Mouse (Mus musculus) limb, embryonic 10.5 days (tissue): ENCODE measurements around the gene Fbxo46. TPM values are rescaled to one million over a fixed set of nuclear protein-coding genes. Genes with fewer than 3 reads are reported as not detected.
"Not testable (repeated sequence)": the region's sequence is repeated elsewhere in the genome, so short reads cannot be mapped to it uniquely, and the experiment has no call there.

Experiments
- DNase-seq: peaks from one replicate; pipeline ENCODE4 v3.0.0-alpha.2; 2017; ENCODE audit warnings: low spot score
- H3K27ac ChIP-seq: fragments of 300-500 bp; sonication (generic); 2 replicates; pipeline ENCODE4 v1.5.1; 2016; ENCODE audit warnings: mild to moderate bottlenecking
- H3K27me3 ChIP-seq: fragments of 300-500 bp; sonication (generic); 2 replicates; pipeline ENCODE4 v1.6.1; 2016; ENCODE audit warnings: low read depth, mild to moderate bottlenecking; ENCODE audit not compliant: poor library complexity, severe bottlenecking
- H3K36me3 ChIP-seq: fragments of 300-500 bp; sonication (generic); 2 replicates; pipeline ENCODE4 v1.6.1; 2016; ENCODE audit warnings: mild to moderate bottlenecking, moderate library complexity
- H3K4me1 ChIP-seq: fragments of 300-500 bp; sonication (generic); 2 replicates; pipeline ENCODE4 v1.6.1; 2016
- H3K4me3 ChIP-seq: fragments of 300-500 bp; sonication (generic); 2 replicates; pipeline ENCODE4 v1.5.1; 2016; ENCODE audit warnings: mild to moderate bottlenecking, moderate library complexity
- H3K9me3 ChIP-seq: fragments of 300-500 bp; sonication (generic); replicated peaks from 2 replicates; pipeline ENCODE4 v1.6.1; 2016; ENCODE audit warnings: mild to moderate bottlenecking
- WGBS: fragments of 180-500 bp; shearing (Covaris S2); methylation state at CpG from one replicate; pipeline ENCODE4 v1.1.7; 2016; 5-methylcytosine and 5-hydroxymethylcytosine counted together
- polyA plus RNA-seq: library from polyadenylated mRNA; unstranded; fragments of >200 nt; fragmentation: Nextera tagmentation; extraction: Ambion mirVana; gene quantifications from 2 replicates; pipeline ENCODE4 v1.2.1, GENCODE M21; 2016

Fbxo46 gene
- polyA plus RNA-seq: 15.2 and 19.6 TPM in 2 replicates

GRCm38 (mm10) chr7:19119631-19120429 is at the start of gene Fbxo46:
Gene Fbxo46, plus strand, starts transcription at chr7:19119859.
- H3K4me3 ChIP-seq: peak within 1 kb of the TSS; percentile 79
- DNase-seq: peak; percentile 87
- peaks cover 16% of the 10 kb centered on the region for H3K4me1 ChIP-seq
- peaks cover 9% of the 10 kb centered on the region; the same call in 1 of the 2 replicates for H3K9me3 ChIP-seq
- peak within 1 kb of the TSS; percentile 86 for H3K27ac ChIP-seq
- H3K36me3 ChIP-seq: peaks cover 15% of the 10 kb centered on the region
- 3% methylated on average over 34 of the region's 34 CpGs for WGBS
- H3K27me3 ChIP-seq: peaks cover 6% of the 10 kb centered on the region; the same call in 1 of the 2 replicates

- not testable (repeated sequence) for H3K27ac ChIP-seq, H3K9me3 ChIP-seq, H3K36me3 ChIP-seq, H3K4me1 ChIP-seq, DNase-seq, H3K4me3 ChIP-seq
- WGBS: 57% methylated on average over 3 of the region's 3 CpGs
- peaks cover 22% of the 10 kb centered on the region for H3K27me3 ChIP-seq
These were observed 48.6 kb upstream of the Fbxo46 start for GRCm38 (mm10) chr7:19071024-19071423.

- peak; percentile 51 for DNase-seq
- 87% methylated on average over 9 of the region's 9 CpGs for WGBS
- Histone ChIP-seq H3K4me1 (peaks cover 23% of the 10 kb centered on the region), H3K9me3 (no peaks in the 10 kb centered on the region), H3K36me3 (peaks cover 10% of the 10 kb centered on the region), H3K27me3 (no peaks in the 10 kb centered on the region), H3K4me3 (no peak overlapping the region), H3K27ac (no peak overlapping the region)
These were observed 46.2 kb upstream of the Fbxo46 start for GRCm38 (mm10) chr7:19073504-19073903.

- H3K27ac ChIP-seq: no peak overlapping the region
- H3K27me3 ChIP-seq: no peaks in the 10 kb centered on the region
- DNase-seq: no peak
- H3K9me3 ChIP-seq: no peaks in the 10 kb centered on the region
- peaks cover 20% of the 10 kb centered on the region for H3K36me3 ChIP-seq
- no peak overlapping the region for H3K4me3 ChIP-seq
- peaks cover 23% of the 10 kb centered on the region for H3K4me1 ChIP-seq
- WGBS: 94% methylated on average over 6 of the region's 6 CpGs
These were observed 45.2 kb upstream of the Fbxo46 start for GRCm38 (mm10) chr7:19074494-19074893.

GRCm38 (mm10) chr7:19075231-19075630 is 44.4 kb upstream of the Fbxo46 start:
- 63% methylated on average over 5 of the region's 5 CpGs for WGBS
- H3K4me1 ChIP-seq: peaks cover 23% of the 10 kb centered on the region
- no peaks in the 10 kb centered on the region for H3K9me3 ChIP-seq
- H3K27me3 ChIP-seq: no peaks in the 10 kb centered on the region
- peaks cover 27% of the 10 kb centered on the region for H3K36me3 ChIP-seq
- peak overlapping the region; percentile 100 for H3K4me3 ChIP-seq
- H3K27ac ChIP-seq: 0 out of 2 replicates have a peak overlapping the region, but pooled peaks have one; percentile 30
- DNase-seq: no peak

GRCm38 (mm10) chr7:19075723-19076585 is 43.7 kb upstream of the Fbxo46 start, which contains the start of gene Dmwd:
Gene Dmwd, plus strand, starts transcription at chr7:19076227.
- Histone ChIP-seq H3K27me3 (no peaks in the 10 kb centered on the region), H3K4me1 (peaks cover 23% of the 10 kb centered on the region), H3K9me3 (no peaks in the 10 kb centered on the region), H3K36me3 (peaks cover 35% of the 10 kb centered on the region), H3K27ac (peak within 1 kb of the TSS; percentile 93), H3K4me3 (peak within 1 kb of the TSS; percentile 100)
- WGBS: 2% methylated on average over 90 of the region's 91 CpGs
- peak; percentile 99 for DNase-seq

- no peaks in the 10 kb centered on the region for H3K27me3 ChIP-seq
- under 1% methylated on average over 22 of the region's 22 CpGs for WGBS
These were observed 43.1 kb upstream of the Fbxo46 start for GRCm38 (mm10) chr7:19076586-19076991.

GRCm38 (mm10) chr7:19077761-19078160 is 41.9 kb upstream of the Fbxo46 start:
- Histone ChIP-seq H3K4me3 (peak overlapping the region; percentile 100), H3K27me3 (no peaks in the 10 kb centered on the region), H3K36me3 (peaks cover 53% of the 10 kb centered on the region), H3K9me3 (no peaks in the 10 kb centered on the region), H3K27ac (no peak overlapping the region), H3K4me1 (peaks cover 32% of the 10 kb centered on the region)
- DNase-seq: no peak
- WGBS: 76% methylated on average over 14 of the region's 14 CpGs

More at GRCm38 (mm10) chr7:19076586-19076991, 43.1 kb upstream of the Fbxo46 start:
- no peak for DNase-seq
- Histone ChIP-seq H3K9me3 (no peaks in the 10 kb centered on the region), H3K4me1 (peaks cover 23% of the 10 kb centered on the region), H3K27ac (peak overlapping the region; percentile 93), H3K36me3 (peaks cover 41% of the 10 kb centered on the region), H3K4me3 (peak overlapping the region; percentile 100)

- Histone ChIP-seq H3K36me3 (peaks cover 62% of the 10 kb centered on the region), H3K27me3 (no peaks in the 10 kb centered on the region), H3K4me3 (no peak overlapping the region), H3K9me3 (no peaks in the 10 kb centered on the region), H3K27ac (no peak overlapping the region), H3K4me1 (peaks cover 42% of the 10 kb centered on the region)
- whole genome bisulfite sequencing: 79% methylated on average over 3 of the region's 3 CpGs
- DNase-seq: no peak
These were observed 40.9 kb upstream of the Fbxo46 start for GRCm38 (mm10) chr7:19078732-19079131.

GRCm38 (mm10) chr7:19080451-19080950 is 39.2 kb upstream of the Fbxo46 start:
- Histone ChIP-seq H3K9me3 (no peaks in the 10 kb centered on the region), H3K4me1 (peaks cover 55% of the 10 kb centered on the region), H3K4me3 (no peak overlapping the region), H3K36me3 (peaks cover 73% of the 10 kb centered on the region), H3K27me3 (no peaks in the 10 kb centered on the region), H3K27ac (no peak overlapping the region)
- 90% methylated on average over 19 of the region's 19 CpGs for WGBS
- no peak for DNase-seq

GRCm38 (mm10) chr7:19082171-19082570 is 37.5 kb upstream of the Fbxo46 start:
- peaks cover 79% of the 10 kb centered on the region for H3K36me3 ChIP-seq
- no peak overlapping the region for H3K27ac ChIP-seq
- H3K27me3 ChIP-seq: no peaks in the 10 kb centered on the region
- WGBS: 84% methylated on average over 4 of the region's 4 CpGs
- no peaks in the 10 kb centered on the region for H3K9me3 ChIP-seq
- no peak for DNase-seq
- H3K4me3 ChIP-seq: no peak overlapping the region
- H3K4me1 ChIP-seq: peaks cover 57% of the 10 kb centered on the region

GRCm38 (mm10) chr7:19083096-19083495 is 36.6 kb upstream of the Fbxo46 start:
- Histone ChIP-seq H3K27me3 (no peaks in the 10 kb centered on the region), H3K4me3 (0 out of 2 replicates have a peak overlapping the region, but pooled peaks have one; percentile 2), H3K9me3 (no peaks in the 10 kb centered on the region), H3K4me1 (peaks cover 48% of the 10 kb centered on the region), H3K27ac (0 out of 2 replicates have a peak overlapping the region, but pooled peaks have one; percentile 1), H3K36me3 (peaks cover 82% of the 10 kb centered on the region)
- no peak for DNase-seq
- WGBS: 59% methylated on average over 6 of the region's 6 CpGs
